Mouse (Mus musculus): Measurements from ENCODE around the gene Prkg1. TPM values are rescaled to one million over a fixed set of nuclear protein-coding genes. Genes with fewer than 3 reads are reported as not detected.

Gene Prkg1
- polyA plus RNA-seq (2015; fragmentation: Nextera tagmentation; extraction: Ambion mirVana): 4.9 and 5.3 TPM in 2 replicates

GRCm38 (mm10) chr19:31764801-31765340, at the start of gene Prkg1:
Gene Prkg1, minus strand, starts transcription at chr19:31765033.
- Histone ChIP-seq H3K4me2 (ENCODE audit: low read length) (peak within 1 kb of the TSS; percentile 95), H3K9ac (ENCODE audit: low read depth, low read length) (peak within 1 kb of the TSS; percentile 59), H3K27ac (ENCODE audit: low read length) (no peak within 1 kb of the TSS), H3K4me1 (ENCODE audit: control insufficient read depth, insufficient read depth, low read length) (peaks cover 26% of the 10 kb centered on the region; the same call in 1 of the 2 replicates), H3K4me3 (ENCODE audit: low read depth, low read length) (peak within 1 kb of the TSS; percentile 46), H3K9me3 (replicated peaks; ENCODE audit: control insufficient read depth, low read length, poor library complexity, severe bottlenecking) (no peaks in the 10 kb centered on the region), H3K27me3 (ENCODE audit: control insufficient read depth, insufficient read depth, low read depth, low read length) (peaks cover 14% of the 10 kb centered on the region), H3K36me3 (ENCODE audit: control insufficient read depth, insufficient read depth, low read length) (no peaks in the 10 kb centered on the region)
- ATAC-seq: peak; percentile 86
- WGBS: 0% methylated on average over 23 of the region's 23 CpGs

- 72% methylated on average over 4 of the region's 4 CpGs for WGBS
- Histone ChIP-seq H3K9ac (ENCODE audit: low read depth, low read length) (no peak overlapping the region), H3K4me3 (ENCODE audit: low read depth, low read length) (no peak overlapping the region), H3K4me2 (ENCODE audit: low read length) (no peak overlapping the region), H3K27me3 (ENCODE audit: control insufficient read depth, insufficient read depth, low read depth, low read length) (no peaks in the 10 kb centered on the region), H3K9me3 (replicated peaks; ENCODE audit: control insufficient read depth, low read length, poor library complexity, severe bottlenecking) (no peaks in the 10 kb centered on the region), H3K36me3 (ENCODE audit: control insufficient read depth, insufficient read depth, low read length) (no peaks in the 10 kb centered on the region), H3K4me1 (ENCODE audit: control insufficient read depth, insufficient read depth, low read length) (no peaks in the 10 kb centered on the region), H3K27ac (ENCODE audit: low read length) (no peak overlapping the region)
- ATAC-seq: no peak
Measured at GRCm38 (mm10) chr19:31813087-31813486, 48.3 kb upstream of the Prkg1 start.

- Histone ChIP-seq H3K9ac (ENCODE audit: low read depth, low read length) (no peak overlapping the region), H3K4me3 (ENCODE audit: low read depth, low read length) (no peak overlapping the region), H3K27ac (ENCODE audit: low read length) (no peak overlapping the region), H3K9me3 (replicated peaks; ENCODE audit: control insufficient read depth, low read length, poor library complexity, severe bottlenecking) (no peaks in the 10 kb centered on the region), H3K27me3 (ENCODE audit: control insufficient read depth, insufficient read depth, low read depth, low read length) (no peaks in the 10 kb centered on the region), H3K36me3 (ENCODE audit: control insufficient read depth, insufficient read depth, low read length) (no peaks in the 10 kb centered on the region), H3K4me2 (ENCODE audit: low read length) (no peak overlapping the region), H3K4me1 (ENCODE audit: control insufficient read depth, insufficient read depth, low read length) (no peaks in the 10 kb centered on the region)
- 36% methylated on average over 5 of the region's 5 CpGs for WGBS
- no peak for ATAC-seq
Measured at GRCm38 (mm10) chr19:31811371-31811770, 46.5 kb upstream of the Prkg1 start.

- H3K9me3 ChIP-seq (replicated peaks; ENCODE audit: control insufficient read depth, low read length, poor library complexity, severe bottlenecking): no peaks in the 10 kb centered on the region
- H3K36me3 ChIP-seq (ENCODE audit: control insufficient read depth, insufficient read depth, low read length): no peaks in the 10 kb centered on the region
- H3K9ac ChIP-seq (ENCODE audit: low read depth, low read length): no peak overlapping the region
- no peaks in the 10 kb centered on the region for H3K4me1 ChIP-seq (ENCODE audit: control insufficient read depth, insufficient read depth, low read length)
- 73% methylated on average over 7 of the region's 7 CpGs for WGBS
- no peak overlapping the region for H3K4me2 ChIP-seq (ENCODE audit: low read length)
- H3K27me3 ChIP-seq (ENCODE audit: control insufficient read depth, insufficient read depth, low read depth, low read length): no peaks in the 10 kb centered on the region
- H3K4me3 ChIP-seq (ENCODE audit: low read depth, low read length): no peak overlapping the region
- no peak overlapping the region for H3K27ac ChIP-seq (ENCODE audit: low read length)
- ATAC-seq: no peak
Measured at GRCm38 (mm10) chr19:31805391-31805790, 40.6 kb upstream of the Prkg1 start.

- no peaks in the 10 kb centered on the region for H3K9me3 ChIP-seq (replicated peaks; ENCODE audit: control insufficient read depth, low read length, poor library complexity, severe bottlenecking)
- H3K4me3 ChIP-seq (ENCODE audit: low read depth, low read length): no peak overlapping the region
- H3K27me3 ChIP-seq (ENCODE audit: control insufficient read depth, insufficient read depth, low read depth, low read length): no peaks in the 10 kb centered on the region
- 58% methylated on average over 9 of the region's 9 CpGs for WGBS
- H3K9ac ChIP-seq (ENCODE audit: low read depth, low read length): no peak overlapping the region
- no peaks in the 10 kb centered on the region for H3K36me3 ChIP-seq (ENCODE audit: control insufficient read depth, insufficient read depth, low read length)
- no peak overlapping the region for H3K27ac ChIP-seq (ENCODE audit: low read length)
- H3K4me2 ChIP-seq (ENCODE audit: low read length): no peak overlapping the region
- ATAC-seq: no peak
- H3K4me1 ChIP-seq (ENCODE audit: control insufficient read depth, insufficient read depth, low read length): no peaks in the 10 kb centered on the region
Measured at GRCm38 (mm10) chr19:31795485-31796046, 30.7 kb upstream of the Prkg1 start.

- Histone ChIP-seq H3K4me2 (ENCODE audit: low read length) (no peak overlapping the region), H3K27ac (ENCODE audit: low read length) (no peak overlapping the region), H3K9me3 (replicated peaks; ENCODE audit: control insufficient read depth, low read length, poor library complexity, severe bottlenecking) (no peaks in the 10 kb centered on the region), H3K36me3 (ENCODE audit: control insufficient read depth, insufficient read depth, low read length) (no peaks in the 10 kb centered on the region), H3K4me1 (ENCODE audit: control insufficient read depth, insufficient read depth, low read length) (no peaks in the 10 kb centered on the region), H3K4me3 (ENCODE audit: low read depth, low read length) (no peak overlapping the region), H3K9ac (ENCODE audit: low read depth, low read length) (no peak overlapping the region), H3K27me3 (ENCODE audit: control insufficient read depth, insufficient read depth, low read depth, low read length) (no peaks in the 10 kb centered on the region)
- WGBS: 62% methylated on average over 3 of the region's 3 CpGs
- ATAC-seq: no peak
Measured at GRCm38 (mm10) chr19:31791724-31792123, 26.9 kb upstream of the Prkg1 start.

- Histone ChIP-seq H3K36me3 (ENCODE audit: control insufficient read depth, insufficient read depth, low read length) (no peaks in the 10 kb centered on the region), H3K9me3 (replicated peaks; ENCODE audit: control insufficient read depth, low read length, poor library complexity, severe bottlenecking) (no peaks in the 10 kb centered on the region), H3K9ac (ENCODE audit: low read depth, low read length) (no peak overlapping the region), H3K4me1 (ENCODE audit: control insufficient read depth, insufficient read depth, low read length) (no peaks in the 10 kb centered on the region), H3K27me3 (ENCODE audit: control insufficient read depth, insufficient read depth, low read depth, low read length) (no peaks in the 10 kb centered on the region), H3K4me2 (ENCODE audit: low read length) (no peak overlapping the region), H3K4me3 (ENCODE audit: low read depth, low read length) (no peak overlapping the region), H3K27ac (ENCODE audit: low read length) (no peak overlapping the region)
- ATAC-seq: no peak
- WGBS: 89% methylated on average over 3 of the region's 3 CpGs
Measured at GRCm38 (mm10) chr19:31781521-31782018, 16.7 kb upstream of the Prkg1 start.

- ATAC-seq: no peak
- no peaks in the 10 kb centered on the region for H3K36me3 ChIP-seq (ENCODE audit: control insufficient read depth, insufficient read depth, low read length)
- H3K4me3 ChIP-seq (ENCODE audit: low read depth, low read length): no peak overlapping the region
- no peak overlapping the region for H3K9ac ChIP-seq (ENCODE audit: low read depth, low read length)
- no peak overlapping the region for H3K4me2 ChIP-seq (ENCODE audit: low read length)
- H3K9me3 ChIP-seq (replicated peaks; ENCODE audit: control insufficient read depth, low read length, poor library complexity, severe bottlenecking): no peaks in the 10 kb centered on the region
- H3K27me3 ChIP-seq (ENCODE audit: control insufficient read depth, insufficient read depth, low read depth, low read length): no peaks in the 10 kb centered on the region
- 76% methylated on average over 2 of the region's 2 CpGs for WGBS
- H3K27ac ChIP-seq (ENCODE audit: low read length): no peak overlapping the region
- no peaks in the 10 kb centered on the region for H3K4me1 ChIP-seq (ENCODE audit: control insufficient read depth, insufficient read depth, low read length)
Measured at GRCm38 (mm10) chr19:31781077-31781476, 16.2 kb upstream of the Prkg1 start.

GRCm38 (mm10) chr19:31780222-31780621, 15.4 kb upstream of the Prkg1 start:
- no peaks in the 10 kb centered on the region for H3K27me3 ChIP-seq (ENCODE audit: control insufficient read depth, insufficient read depth, low read depth, low read length)
- H3K36me3 ChIP-seq (ENCODE audit: control insufficient read depth, insufficient read depth, low read length): no peaks in the 10 kb centered on the region
- no peak overlapping the region for H3K27ac ChIP-seq (ENCODE audit: low read length)
- H3K9me3 ChIP-seq (replicated peaks; ENCODE audit: control insufficient read depth, low read length, poor library complexity, severe bottlenecking): no peaks in the 10 kb centered on the region
- no peak for ATAC-seq
- no peak overlapping the region for H3K9ac ChIP-seq (ENCODE audit: low read depth, low read length)
- 96% methylated on average over 1 of the region's 1 CpGs for WGBS
- no peak overlapping the region for H3K4me3 ChIP-seq (ENCODE audit: low read depth, low read length)
- no peaks in the 10 kb centered on the region for H3K4me1 ChIP-seq (ENCODE audit: control insufficient read depth, insufficient read depth, low read length)
- H3K4me2 ChIP-seq (ENCODE audit: low read length): no peak overlapping the region
